Mouse (Mus musculus) megakaryocyte-erythroid progenitor cell, adult 5-6 weeks (primary cell): ENCODE data around the gene Lgals7. TPM values are rescaled to one million over a fixed set of nuclear protein-coding genes. Genes with fewer than 3 reads are reported as not detected.

ENCODE experiments used
- ATAC-seq: replicated peaks from 2 replicates; pipeline ENCODE4 v1.8.0; 2016; ENCODE audit warnings: mild to moderate bottlenecking, inconsistent platforms; ENCODE audit not compliant: severe bottlenecking, poor library complexity, low FRiP score, low TSS enrichment
- total RNA-seq, 2 experiments: library from RNA; stranded (forward) in 1 of 2; stranded (reverse) in 1 of 2; fragments of 200-1000, 215-1000 nt in 1 of 2; fragments of >200 nt in 1 of 2; fragmentation: Nextera tagmentation in 1 of 2; gene quantifications; 2 replicates each; pipeline ENCODE4 v1.2.3; 2014 to 2017

The Lgals7 gene
- total RNA-seq, 2 experiments from 2014 or later: not detected

GRCm38 (mm10) chr7:28826402-28826772 is 37.3 kb upstream of the Lgals7 start:
- no peak for ATAC-seq

GRCm38 (mm10) chr7:28827338-28827737 is 36.3 kb upstream of the Lgals7 start:
- no peak for ATAC-seq

- no peak for ATAC-seq
Observed at GRCm38 (mm10) chr7:28829821-28830220, 33.8 kb upstream of the Lgals7 start.

- ATAC-seq: no peak
Observed at GRCm38 (mm10) chr7:28830981-28831380, 32.7 kb upstream of the Lgals7 start.

- peak; percentile 44 for ATAC-seq
Observed at GRCm38 (mm10) chr7:28831411-28832125, 32.1 kb upstream of the Lgals7 start.

- ATAC-seq: no peak
Observed at GRCm38 (mm10) chr7:28832137-28832536, 31.5 kb upstream of the Lgals7 start.

- ATAC-seq: no peak
Observed at GRCm38 (mm10) chr7:28833723-28834347, 29.8 kb upstream of the Lgals7 start, which contains the start of gene Lgals4. Lgals4 (plus strand) TSS chr7:28833854.

- no peak for ATAC-seq
Observed at GRCm38 (mm10) chr7:28836936-28837335, 26.7 kb upstream of the Lgals7 start.

GRCm38 (mm10) chr7:28838331-28838730 is 25.3 kb upstream of the Lgals7 start:
- ATAC-seq: no peak

GRCm38 (mm10) chr7:28847273-28847672 is 16.4 kb upstream of the Lgals7 start:
- no peak for ATAC-seq

- no peak for ATAC-seq
Observed at GRCm38 (mm10) chr7:28849700-28850236, 13.9 kb upstream of the Lgals7 start.

GRCm38 (mm10) chr7:28850642-28851041 is 13.0 kb upstream of the Lgals7 start:
- ATAC-seq: no peak

GRCm38 (mm10) chr7:28859953-28860352 is 3.7 kb upstream of the Lgals7 start:
- ATAC-seq: no peak

GRCm38 (mm10) chr7:28860898-28861297 is 2.8 kb upstream of the Lgals7 start:
- no peak for ATAC-seq

GRCm38 (mm10) chr7:28862817-28863499 is 695 bp upstream of the Lgals7 start:
- ATAC-seq: no peak

- ATAC-seq: peak; percentile 14; the same call in 1 of the 2 replicates
Observed at GRCm38 (mm10) chr7:28864288-28864750, 666 bp downstream of the Lgals7 start.

GRCm38 (mm10) chr7:28865481-28866300 is 2.0 kb downstream of the Lgals7 start:
- peak; percentile 85 for ATAC-seq

GRCm38 (mm10) chr7:28866769-28867507 is 3.3 kb downstream of the Lgals7 start:
- ATAC-seq: no peak
